Mouse (Mus musculus): ENCODE results near the gene Avil.
"Not testable (repeated sequence)": the region's sequence is repeated elsewhere in the genome, so short reads cannot be mapped to it uniquely, and the experiment has no call there.

The Avil gene

DNA sequence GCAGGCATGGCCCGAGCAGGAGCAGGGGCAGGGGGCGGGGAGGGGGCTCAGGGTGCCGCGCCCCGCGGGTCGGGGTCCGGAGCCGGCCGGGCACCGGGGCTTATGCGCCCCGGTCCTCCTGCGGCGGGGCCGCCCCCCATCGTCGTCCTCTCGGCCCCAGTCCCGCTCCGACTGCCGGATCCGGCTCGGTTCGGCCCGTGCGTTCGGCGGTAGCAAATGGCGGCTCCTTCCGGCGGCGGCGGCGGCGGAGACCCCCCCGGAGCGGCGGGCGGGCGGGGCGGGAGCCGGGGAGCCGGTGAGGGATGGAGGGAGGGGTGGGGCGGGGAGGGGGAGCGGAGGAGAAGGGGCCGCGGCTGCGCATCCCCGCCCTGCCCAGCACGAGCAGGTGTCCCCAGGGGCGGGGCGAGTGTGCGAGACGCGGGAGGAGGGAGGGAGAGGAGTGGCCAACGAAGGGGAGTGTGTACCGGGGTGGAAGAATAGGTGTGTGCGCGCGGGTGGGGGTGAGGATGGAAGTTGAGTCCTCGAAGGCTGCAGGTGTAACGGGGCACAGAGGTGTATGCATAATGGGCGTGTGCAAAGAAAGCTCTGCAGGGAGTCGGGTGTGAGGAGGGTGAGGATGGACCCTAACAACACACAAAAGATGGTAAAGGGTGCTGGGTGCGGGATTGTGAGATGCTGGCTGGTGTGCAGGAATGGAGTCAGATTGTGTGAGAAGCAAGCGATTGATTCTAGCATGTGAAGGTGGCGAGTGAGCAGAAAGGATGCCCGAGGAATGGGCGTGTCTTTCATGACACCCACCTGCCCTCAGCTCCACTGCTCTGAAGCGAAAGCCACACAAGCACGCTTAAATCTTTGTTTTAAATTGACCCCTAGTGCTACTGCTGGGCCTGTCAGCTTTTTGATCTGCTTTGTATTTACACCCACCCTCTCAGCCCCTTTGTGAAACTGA is 59.7 kb downstream of the Avil start, which contains the start of gene March9:
Gene March9 (minus strand): TSS at position 217 of the 949 bp plus-strand sequence.
- DNase-seq (ENCODE audit: low spot score) = peak; percentile 81

DNA sequence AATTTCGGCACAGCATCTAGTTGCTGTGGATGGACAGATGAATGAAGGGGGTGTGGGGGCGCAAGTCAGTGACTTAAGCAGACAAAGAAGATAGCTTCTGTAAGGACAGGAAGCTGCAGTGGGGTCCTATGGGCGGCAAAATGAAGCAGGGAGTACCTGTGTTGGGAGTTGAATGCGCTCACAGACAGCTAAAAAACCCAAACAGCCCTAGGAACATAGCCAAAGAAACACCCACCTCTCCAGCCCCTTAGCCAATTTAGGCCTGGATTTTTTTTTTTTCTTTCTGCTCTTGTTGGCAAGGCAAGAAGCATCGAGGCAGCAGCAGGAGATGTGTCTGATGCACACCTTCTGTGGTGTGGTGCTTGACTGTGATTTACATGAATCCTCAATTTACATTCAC is 60.6 kb downstream of the Avil start:
- DNase-seq (ENCODE audit: low spot score) = no peak

GRCm38 (mm10) chr10:127061513-127061912 is 61.0 kb downstream of the Avil start:
- DNase-seq (ENCODE audit: low spot score) = no peak

DNA sequence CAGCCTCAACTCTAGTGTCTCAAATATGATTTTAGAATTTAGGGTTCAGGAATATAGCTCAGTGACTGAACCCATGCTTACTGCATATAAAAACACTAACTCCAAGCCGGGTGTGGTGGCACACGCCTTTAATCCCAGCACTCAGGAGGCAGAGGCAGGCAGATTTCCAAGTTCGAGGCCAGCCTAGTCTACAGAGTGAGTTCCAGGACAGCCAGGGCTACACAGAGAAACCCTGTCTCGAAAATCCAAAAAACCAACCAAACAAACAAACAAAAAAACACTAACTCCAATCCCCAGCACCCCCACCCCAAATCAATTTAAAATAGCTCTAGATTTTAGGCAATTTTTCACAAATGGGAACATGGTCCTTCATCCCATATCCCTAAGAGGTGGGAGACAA is 61.6 kb downstream of the Avil start:
- not testable (repeated sequence) for DNase-seq (ENCODE audit: low spot score)

- DNase-seq (ENCODE audit: low spot score) = no peak
Observed at GRCm38 (mm10) chr10:127062503-127062902, 62.0 kb downstream of the Avil start.

GRCm38 (mm10) chr10:127063239-127063872 is 62.8 kb downstream of the Avil start, which contains the start of gene Cdk4:
Cdk4 (plus strand) TSS chr10:127063534.
- peak; percentile 97 for DNase-seq (ENCODE audit: low spot score)

GRCm38 (mm10) chr10:127063913-127064870 is 63.7 kb downstream of the Avil start:
- no peak for DNase-seq (ENCODE audit: low spot score)

DNA sequence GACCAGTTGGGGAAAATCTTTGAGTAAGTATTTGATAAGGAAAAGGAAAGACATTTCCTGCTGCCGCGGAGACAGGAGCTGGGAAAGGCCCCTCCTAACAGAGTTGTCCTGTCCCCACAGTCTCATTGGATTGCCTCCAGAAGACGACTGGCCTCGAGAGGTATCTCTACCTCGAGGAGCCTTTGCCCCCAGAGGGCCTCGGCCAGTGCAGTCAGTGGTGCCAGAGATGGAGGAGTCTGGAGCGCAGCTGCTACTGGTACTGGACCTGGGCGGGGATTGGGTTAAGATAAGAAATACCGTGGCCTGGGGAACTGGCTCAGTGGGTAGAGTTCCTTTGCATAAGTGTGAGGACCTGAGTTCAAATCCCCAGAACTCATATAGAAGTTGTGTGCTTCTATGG is 65.5 kb downstream of the Avil start:
- no peak for DNase-seq (ENCODE audit: low spot score)

GRCm38 (mm10) chr10:127066519-127067018 is 66.1 kb downstream of the Avil start:
- DNase-seq (ENCODE audit: low spot score) = no peak

DNA sequence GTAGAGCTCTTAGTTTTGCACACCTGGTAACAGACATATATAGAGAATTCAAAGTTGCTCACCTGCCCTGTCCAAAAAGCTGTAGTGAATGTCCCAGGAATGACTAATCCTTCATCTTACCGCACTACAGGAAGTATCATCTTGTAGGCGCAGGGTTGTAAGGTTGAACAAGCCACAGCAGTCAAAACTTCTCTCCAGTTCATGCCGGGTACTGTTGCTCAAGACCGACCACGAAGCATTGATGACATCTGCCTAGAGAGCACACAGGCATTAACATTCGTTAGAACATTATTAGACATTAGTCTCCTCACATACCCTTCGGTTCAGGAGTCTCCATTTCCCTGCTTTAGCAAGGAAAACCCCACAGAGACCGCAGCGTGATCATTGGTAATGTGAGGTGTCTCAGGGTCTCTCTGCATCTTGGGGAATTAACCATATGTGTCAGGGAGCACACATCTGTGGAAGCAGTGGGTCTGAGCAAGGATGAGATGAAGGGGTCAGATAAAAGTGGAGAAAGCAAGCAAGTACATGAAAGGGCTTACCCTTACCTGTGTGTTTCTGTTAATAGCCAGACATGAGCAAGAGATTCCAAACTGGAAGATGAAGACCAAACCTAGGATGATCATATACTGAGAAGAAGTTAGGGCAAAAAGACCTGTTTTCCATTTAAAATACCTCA is 68.0 kb downstream of the Avil start:
- DNase-seq (ENCODE audit: low spot score) = no peak

GRCm38 (mm10) chr10:127069281-127070189 is 69.0 kb downstream of the Avil start:
- no peak for DNase-seq (ENCODE audit: low spot score)
